Mouse (Mus musculus) ES-E14 (cell line): ENCODE measurements around the gene Invs. TPM values are rescaled to one million over a fixed set of nuclear protein-coding genes. Genes with fewer than 3 reads are reported as not detected.

Experiments used
- DNase-seq: peaks from one replicate; pipeline ENCODE4 v3.0.0-alpha.2; 2013; ENCODE audit warnings: low read depth, low spot score
- H3K27ac ChIP-seq: 2 replicates; pipeline ENCODE4 v1.5.1; 2012; ENCODE audit warnings: low read depth, mild to moderate bottlenecking, low read length, moderate library complexity, mixed read lengths; ENCODE audit not compliant: poor library complexity, insufficient read depth, severe bottlenecking
- H3K36me3 ChIP-seq: 2 replicates; pipeline ENCODE4 v1.6.1; 2012; ENCODE audit warnings: mild to moderate bottlenecking, low read length, moderate library complexity, mixed read lengths; ENCODE audit not compliant: control insufficient read depth, poor library complexity, insufficient read depth, severe bottlenecking
- H3K4me1 ChIP-seq, 2 experiments: fragments of 150-350 bp in 1 of 2; sonication (generic) in 1 of 2; 2 replicates each; pipeline ENCODE4 v1.6.1; 2012; ENCODE audit warnings: low read length in 2 of 2, mild to moderate bottlenecking in 1 of 2, mixed read lengths in 1 of 2; ENCODE audit not compliant: control insufficient read depth in 2 of 2, insufficient read depth in 2 of 2, poor library complexity in 1 of 2
- H3K4me3 ChIP-seq, 2 experiments: fragments of 150-350 bp in 1 of 2; sonication (generic) in 1 of 2; 2 replicates each; pipeline ENCODE4 v1.5.1; 2012; ENCODE audit warnings: low read length in 2 of 2, low read depth in 1 of 2, mild to moderate bottlenecking in 1 of 2, mixed read lengths in 1 of 2; ENCODE audit not compliant: insufficient read depth in 1 of 2, poor library complexity in 1 of 2, severe bottlenecking in 1 of 2
- H3K9ac ChIP-seq: 2 replicates; pipeline ENCODE4 v1.6.1; 2012; ENCODE audit warnings: low read depth, mild to moderate bottlenecking, low read length, mixed read lengths; ENCODE audit not compliant: poor library complexity, insufficient read depth, severe bottlenecking
- H3K9me3 ChIP-seq: fragments of 150-350 bp; sonication (generic); 2 replicates; pipeline ENCODE4 v1.6.1; 2012; ENCODE audit warnings: low read depth, mild to moderate bottlenecking, low read length; ENCODE audit not compliant: control insufficient read depth, insufficient read depth
- CHD2 ChIP-seq: IDR thresholded peaks from 2 replicates; pipeline ENCODE4 v1.6.1; 2014; ENCODE audit warnings: mild to moderate bottlenecking, low read depth, low read length, inconsistent platforms
- HCFC1 ChIP-seq: IDR thresholded peaks from 2 replicates; pipeline ENCODE4 v1.6.1; 2012; ENCODE audit warnings: low read length, inconsistent platforms, borderline replicate concordance; ENCODE audit not compliant: insufficient read depth
- MAFK ChIP-seq: IDR thresholded peaks from 2 replicates; pipeline ENCODE4 v1.6.1; 2014; ENCODE audit warnings: mild to moderate bottlenecking, low read depth, low read length, inconsistent platforms; ENCODE audit not compliant: insufficient read depth
- ZC3H11A ChIP-seq: IDR thresholded peaks from 2 replicates; pipeline ENCODE4 v1.6.1; 2012; ENCODE audit warnings: low read depth, mild to moderate bottlenecking, inconsistent platforms, low read length, borderline replicate concordance
- ZNF384 ChIP-seq: IDR thresholded peaks from 2 replicates; pipeline ENCODE4 v1.6.1; 2012; ENCODE audit warnings: low read depth, low read length, inconsistent platforms
- in situ Hi-C, 2 experiments: fragments of 600-800 bp; cut with MboI; formaldehyde crosslinking; loops; one replicate each; pipeline ENCODE4 v1.15.1; 2025; ENCODE audit warnings: low sequenced_read_pairs in 2 of 2, inconsistent platforms in 1 of 2; ENCODE audit not compliant: unreplicated experiment in 2 of 2
- total RNA-seq: library from RNA; depleted of rRNA; stranded (reverse); fragments of 300-350 nt; gene quantifications from 2 replicates; pipeline ENCODE4 v1.2.3, GENCODE M21; 2012; rRNA removed

The Invs gene
- 3.6 and 3.8 TPM in 2 replicates for total RNA-seq

DNA sequence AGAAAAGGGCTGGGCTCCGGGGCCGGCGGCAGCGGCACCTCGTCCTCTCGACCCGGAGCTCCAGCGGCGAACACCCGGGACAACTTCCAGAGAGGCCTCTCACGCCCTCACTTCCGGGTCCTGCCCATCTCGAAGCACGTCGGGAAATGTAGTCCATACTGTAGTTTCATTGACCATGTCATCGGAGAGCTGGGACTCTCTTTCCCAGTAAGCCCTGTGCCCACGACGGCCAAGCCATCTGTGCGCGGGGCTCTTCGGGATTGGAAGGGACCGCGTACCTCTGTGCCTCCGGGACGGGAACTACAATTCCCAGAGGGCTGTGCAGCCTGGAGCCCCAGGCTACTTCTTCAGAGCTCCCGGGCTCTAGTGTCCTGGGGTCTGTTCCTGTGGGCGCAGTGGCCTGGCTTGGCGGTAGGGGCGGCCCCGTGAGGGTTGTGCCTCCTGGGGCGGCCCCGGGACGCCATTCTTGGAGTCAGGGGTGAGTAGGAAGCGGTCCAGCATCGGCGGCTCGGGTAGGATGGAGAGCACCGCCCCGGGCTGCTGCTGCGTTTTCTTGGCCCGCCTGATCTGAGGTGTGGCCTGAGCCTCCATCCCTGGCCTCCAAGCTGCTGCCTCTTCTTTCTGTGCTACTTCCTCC is at the start of gene Invs, which contains the start of gene Erp44:
Gene Invs (plus strand): TSS at position 263 of the 637 bp plus-strand sequence.
Gene Erp44 (minus strand): TSS at position 61 of the 637 bp plus-strand sequence.
- peak; percentile 96 for DNase-seq
- no peak for TF ChIP-seq MAFK
- peak; percentile 99 for TF ChIP-seq HCFC1
- TF ChIP-seq CHD2, result peak; percentile 62; the same call in 1 of the 2 replicates
- no peak for TF ChIP-seq ZNF384
- no peak for TF ChIP-seq ZC3H11A
- Histone ChIP-seq H3K27ac (no peak within 1 kb of the TSS), H3K4me1 (peaks cover 0 to 2% of the 10 kb centered on the region in 2 experiments; a peak in 1 of 4 replicates), H3K9ac (peak within 1 kb of the TSS; percentile 86), H3K36me3 (no peaks in the 10 kb centered on the region), H3K9me3 (no peaks in the 10 kb centered on the region), H3K4me3 (peak within 1 kb of the TSS; percentile 90 to 94)
- in situ Hi-C loops, result no loop called here

DNA sequence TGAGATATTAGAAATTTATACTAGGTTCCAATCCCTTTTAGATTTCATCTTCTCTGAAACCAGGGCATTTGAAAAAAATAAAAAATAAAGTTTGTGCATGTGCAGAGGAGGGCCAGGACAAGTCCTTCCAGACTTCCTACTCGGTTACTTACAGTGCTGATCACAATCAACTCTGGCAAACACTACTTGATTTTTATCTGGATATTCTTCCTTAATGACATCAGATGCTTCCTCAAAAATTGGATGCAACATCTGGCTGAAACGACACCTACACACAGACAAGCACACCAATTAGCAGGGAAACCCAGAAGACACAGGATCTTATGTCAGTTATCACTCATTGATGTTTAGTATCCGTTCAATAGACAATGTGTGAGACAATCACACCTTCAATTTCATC is 42.8 kb upstream of the Invs start:
- Histone ChIP-seq H3K4me1 (no peaks in the 10 kb centered on the region), H3K9me3 (no peaks in the 10 kb centered on the region), H3K4me3 (no peak overlapping the region), H3K27ac (no peak overlapping the region), H3K36me3 (peaks cover 2% of the 10 kb centered on the region; the same call in 1 of the 2 replicates), H3K9ac (no peak overlapping the region)
- in situ Hi-C loops, result no loop called here
- no peak for TF ChIP-seq HCFC1
- no peak for TF ChIP-seq ZNF384
- TF ChIP-seq MAFK, result no peak
- no peak for TF ChIP-seq CHD2
- TF ChIP-seq ZC3H11A, result no peak
- no peak for DNase-seq

DNA sequence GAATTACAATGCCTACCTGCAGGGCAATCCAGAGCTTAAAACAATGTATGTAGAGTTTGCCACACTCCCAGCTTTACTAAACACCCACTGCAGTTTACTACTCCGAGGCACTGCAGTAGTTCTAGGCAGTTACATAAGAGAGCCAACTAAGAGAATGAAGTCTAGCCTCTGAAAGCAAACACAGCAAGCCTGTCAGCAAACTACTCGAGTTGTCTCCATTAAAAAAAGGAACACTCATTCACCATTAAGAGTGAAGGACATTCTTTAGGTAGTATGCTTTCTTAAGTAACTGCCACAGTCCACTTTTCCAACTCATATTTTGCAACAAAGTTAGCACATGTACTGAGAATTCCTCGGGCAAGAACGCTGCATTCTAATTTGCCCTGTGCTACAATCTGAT is 40.5 kb upstream of the Invs start:
- Histone ChIP-seq H3K9me3 (no peaks in the 10 kb centered on the region), H3K27ac (no peak overlapping the region), H3K36me3 (peaks cover 2% of the 10 kb centered on the region; the same call in 1 of the 2 replicates), H3K4me3 (no peak overlapping the region), H3K9ac (no peak overlapping the region), H3K4me1 (no peaks in the 10 kb centered on the region)
- no peak for DNase-seq
- TF ChIP-seq ZC3H11A, result no peak
- TF ChIP-seq HCFC1, result no peak
- no peak for TF ChIP-seq MAFK
- no peak for TF ChIP-seq ZNF384
- no peak for TF ChIP-seq CHD2
- in situ Hi-C loops, result no loop called here

DNA sequence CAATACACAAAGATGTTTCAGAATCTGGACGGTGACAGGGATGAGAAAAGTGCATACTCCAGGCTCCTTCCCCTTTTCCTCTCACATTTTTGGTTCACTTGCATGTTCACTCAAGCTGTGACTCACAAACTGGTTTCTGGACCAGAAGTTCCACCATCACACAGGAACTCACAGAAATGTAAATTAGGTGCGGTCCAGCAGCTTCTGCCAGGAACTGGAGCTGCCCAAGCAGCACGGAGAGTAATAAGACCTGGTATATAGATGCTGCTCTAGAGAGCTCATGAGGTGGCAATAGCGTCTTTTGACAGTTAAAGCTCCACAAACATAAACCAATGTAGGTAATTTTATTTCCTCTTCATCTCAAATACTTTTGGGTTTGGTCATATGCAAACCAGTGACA is 37.1 kb upstream of the Invs start:
- TF ChIP-seq HCFC1 (no peak), MAFK (no peak), ZC3H11A (no peak), CHD2 (no peak), ZNF384 (no peak)
- Histone ChIP-seq H3K4me1 (no peaks in the 10 kb centered on the region), H3K9ac (no peak overlapping the region), H3K9me3 (no peaks in the 10 kb centered on the region), H3K27ac (no peak overlapping the region), H3K4me3 (no peak overlapping the region), H3K36me3 (no peaks in the 10 kb centered on the region)
- DNase-seq, result no peak
- in situ Hi-C loops, result no loop called here
